Mouse (Mus musculus) lung, adult 2 months (tissue): ENCODE data around the gene Cdk15.

Experiments
- CTCF ChIP-seq: fragments of 200-500 bp; IDR thresholded peaks from 2 replicates; pipeline ENCODE4 v1.5.1; 2011; ENCODE audit warnings: mild to moderate bottlenecking, low read length, control low read depth; ENCODE audit not compliant: insufficient read depth
- POLR2A ChIP-seq: fragments of 200-500 bp; IDR thresholded peaks from 2 replicates; pipeline ENCODE4 v1.6.1; 2011; ENCODE audit warnings: low read depth, mild to moderate bottlenecking, control low read depth, low read length, borderline replicate concordance; ENCODE audit errors: extremely low read depth

DNA sequence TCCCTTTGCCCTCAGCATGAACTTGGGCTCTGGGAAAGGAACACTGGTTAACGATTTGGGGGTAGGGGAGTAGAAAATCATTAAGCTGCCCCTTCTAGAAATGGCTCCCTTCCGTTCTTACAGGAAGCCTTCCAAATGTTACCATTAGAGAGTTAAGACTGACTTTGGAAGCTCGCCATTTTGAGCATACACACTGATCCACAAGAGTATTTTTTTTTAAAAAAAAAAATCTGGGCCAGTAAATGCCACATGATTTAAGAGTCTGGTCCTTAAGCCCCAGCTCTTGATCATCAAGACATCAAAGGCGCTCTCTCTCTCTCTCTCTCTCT is 77.8 kb downstream of the Cdk15 start:
- TF ChIP-seq CTCF, result no peak
- no peak for TF ChIP-seq POLR2A
